Mouse (Mus musculus): Measurements from ENCODE around the gene Ppa2. TPM values are rescaled to one million over a fixed set of nuclear protein-coding genes. Genes with fewer than 3 reads are reported as not detected.

Ppa2 gene
- polyA plus RNA-seq, 1 experiment from 2014 or later = 91.1 TPM

DNA sequence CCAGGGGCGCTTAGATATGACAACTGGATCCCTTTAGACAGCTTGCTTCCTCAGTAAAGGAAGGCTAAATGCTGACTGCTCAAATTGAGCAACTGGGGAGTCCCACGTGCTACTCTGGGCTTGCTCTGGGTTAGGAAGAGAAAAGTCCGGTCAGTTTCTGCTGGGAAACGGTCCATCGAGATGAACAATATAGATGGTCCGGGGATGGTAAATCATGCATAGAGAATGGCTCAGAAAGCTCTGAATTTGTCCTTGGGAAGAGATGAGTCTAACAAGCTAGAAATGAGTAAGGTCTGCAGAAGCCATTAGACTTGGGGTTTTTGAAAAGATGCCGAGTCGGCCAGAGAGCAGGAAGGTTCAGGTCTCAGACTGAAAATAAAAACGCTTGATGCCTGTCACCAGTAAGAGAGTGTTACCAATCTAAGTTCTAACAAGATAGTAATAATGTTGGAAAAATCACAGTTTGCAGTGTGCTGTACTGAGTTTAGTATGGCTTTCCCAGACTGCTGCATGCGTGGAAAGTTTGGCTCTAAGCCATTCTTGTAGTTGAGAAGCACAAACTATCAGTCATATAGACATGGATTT lies 80.0 kb downstream of the Ppa2 start:
- no peak for ATAC-seq (ENCODE audit: low read depth)
- Histone ChIP-seq H3K9me3 (ENCODE audit: control insufficient read depth, low read length) (no peaks in the 10 kb centered on the region), H3K27ac (ENCODE audit: low read depth, low read length) (no peak overlapping the region), H3K36me3 (ENCODE audit: control insufficient read depth, insufficient read depth, low read length) (no peaks in the 10 kb centered on the region), H3K4me3 (ENCODE audit: low read depth, low read length) (no peak overlapping the region), H3K4me1 (ENCODE audit: control insufficient read depth, insufficient read depth, low read length) (no peaks in the 10 kb centered on the region), H3K9ac (replicated peaks; ENCODE audit: low read depth, low read length) (no peak overlapping the region), H3K27me3 (ENCODE audit: control insufficient read depth, insufficient read depth, low read length) (no peaks in the 10 kb centered on the region), H3K4me2 (ENCODE audit: low read depth, low read length) (no peak overlapping the region)
- WGBS = 91% methylated on average over 10 of the region's 10 CpGs

DNA sequence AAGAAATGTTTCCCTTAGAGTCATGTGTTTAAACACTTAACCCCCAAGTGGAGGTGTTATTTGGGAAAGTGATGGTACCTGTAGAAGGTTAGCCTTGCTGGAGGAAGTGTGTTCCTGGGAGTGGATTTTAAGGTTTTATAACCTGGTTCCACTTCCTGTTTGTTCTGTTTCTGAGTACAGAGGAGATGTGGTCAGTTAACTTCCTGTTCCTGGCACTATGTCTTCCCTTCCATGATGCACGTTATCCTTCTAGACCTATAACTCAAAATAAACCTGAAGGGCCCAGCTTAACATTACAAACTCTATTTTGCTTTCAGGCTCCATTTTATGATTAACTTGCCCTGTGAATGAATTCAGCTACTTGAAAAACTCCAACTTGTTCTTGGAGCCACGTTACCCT lies 84.6 kb downstream of the Ppa2 start:
- Histone ChIP-seq H3K36me3 (ENCODE audit: control insufficient read depth, insufficient read depth, low read length) (no peaks in the 10 kb centered on the region), H3K4me1 (ENCODE audit: control insufficient read depth, insufficient read depth, low read length) (no peaks in the 10 kb centered on the region), H3K27me3 (ENCODE audit: control insufficient read depth, insufficient read depth, low read length) (no peaks in the 10 kb centered on the region), H3K9ac (replicated peaks; ENCODE audit: low read depth, low read length) (no peak overlapping the region), H3K27ac (ENCODE audit: low read depth, low read length) (no peak overlapping the region), H3K4me2 (ENCODE audit: low read depth, low read length) (no peak overlapping the region), H3K4me3 (ENCODE audit: low read depth, low read length) (no peak overlapping the region), H3K9me3 (ENCODE audit: control insufficient read depth, low read length) (no peaks in the 10 kb centered on the region)
- ATAC-seq (ENCODE audit: low read depth) = no peak
- WGBS = 81% methylated on average over 2 of the region's 2 CpGs

DNA sequence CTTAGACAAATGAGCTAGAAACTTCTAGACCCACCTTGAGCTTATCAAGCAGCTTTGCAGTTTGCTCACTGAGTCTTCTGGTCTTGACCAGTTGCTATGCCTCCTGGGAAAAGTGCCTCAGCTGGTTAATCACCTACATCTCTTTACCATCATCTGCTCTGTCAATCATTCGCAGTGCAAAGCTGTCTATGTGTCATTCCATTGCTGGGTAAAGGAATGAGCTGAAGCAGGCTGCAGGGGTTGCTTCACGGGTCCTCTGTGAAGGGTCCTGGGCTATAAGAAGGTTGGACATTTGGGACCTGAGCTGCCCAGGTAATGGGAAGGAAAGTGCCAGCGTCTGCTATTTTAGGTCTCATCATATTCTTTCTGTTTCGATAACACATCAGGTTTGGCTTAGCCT lies 93.9 kb downstream of the Ppa2 start:
- Histone ChIP-seq H3K36me3 (ENCODE audit: control insufficient read depth, insufficient read depth, low read length) (no peaks in the 10 kb centered on the region), H3K27ac (ENCODE audit: low read depth, low read length) (no peak overlapping the region), H3K9ac (replicated peaks; ENCODE audit: low read depth, low read length) (no peak overlapping the region), H3K4me3 (ENCODE audit: low read depth, low read length) (no peak overlapping the region), H3K27me3 (ENCODE audit: control insufficient read depth, insufficient read depth, low read length) (no peaks in the 10 kb centered on the region), H3K4me2 (ENCODE audit: low read depth, low read length) (no peak overlapping the region), H3K9me3 (ENCODE audit: control insufficient read depth, low read length) (no peaks in the 10 kb centered on the region), H3K4me1 (ENCODE audit: control insufficient read depth, insufficient read depth, low read length) (no peaks in the 10 kb centered on the region)
- no peak for ATAC-seq (ENCODE audit: low read depth)
- WGBS = 87% methylated on average over 4 of the region's 4 CpGs

DNA sequence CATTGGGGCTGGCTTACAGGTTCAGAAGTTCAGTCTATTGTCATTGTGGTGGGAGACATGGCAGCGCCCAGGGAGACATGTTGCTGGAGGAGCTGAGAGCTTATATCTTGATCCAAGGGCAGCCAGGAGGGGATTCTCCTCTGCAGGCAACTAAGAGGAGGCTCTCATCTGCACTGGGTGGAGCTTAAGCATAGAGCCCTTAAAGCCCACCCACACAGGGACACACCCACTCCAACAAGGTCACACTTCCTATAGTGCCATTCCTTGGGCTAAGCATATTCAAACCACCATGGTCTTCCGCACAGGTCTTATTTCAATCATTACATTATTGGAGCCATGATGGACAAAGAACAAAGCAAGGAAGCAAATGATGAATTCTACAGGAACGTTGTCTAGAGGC lies 95.7 kb downstream of the Ppa2 start:
- no peak overlapping the region for H3K4me3 ChIP-seq (ENCODE audit: low read depth, low read length)
- no peak overlapping the region for H3K4me2 ChIP-seq (ENCODE audit: low read depth, low read length)
- no peaks in the 10 kb centered on the region for H3K36me3 ChIP-seq (ENCODE audit: control insufficient read depth, insufficient read depth, low read length)
- H3K9me3 ChIP-seq (ENCODE audit: control insufficient read depth, low read length) = no peaks in the 10 kb centered on the region
- H3K27ac ChIP-seq (ENCODE audit: low read depth, low read length) = no peak overlapping the region
- WGBS = 87% methylated on average over 3 of the region's 3 CpGs
- ATAC-seq (ENCODE audit: low read depth) = no peak
- no peaks in the 10 kb centered on the region for H3K27me3 ChIP-seq (ENCODE audit: control insufficient read depth, insufficient read depth, low read length)
- no peaks in the 10 kb centered on the region for H3K4me1 ChIP-seq (ENCODE audit: control insufficient read depth, insufficient read depth, low read length)
- no peak overlapping the region for H3K9ac ChIP-seq (replicated peaks; ENCODE audit: low read depth, low read length)

DNA sequence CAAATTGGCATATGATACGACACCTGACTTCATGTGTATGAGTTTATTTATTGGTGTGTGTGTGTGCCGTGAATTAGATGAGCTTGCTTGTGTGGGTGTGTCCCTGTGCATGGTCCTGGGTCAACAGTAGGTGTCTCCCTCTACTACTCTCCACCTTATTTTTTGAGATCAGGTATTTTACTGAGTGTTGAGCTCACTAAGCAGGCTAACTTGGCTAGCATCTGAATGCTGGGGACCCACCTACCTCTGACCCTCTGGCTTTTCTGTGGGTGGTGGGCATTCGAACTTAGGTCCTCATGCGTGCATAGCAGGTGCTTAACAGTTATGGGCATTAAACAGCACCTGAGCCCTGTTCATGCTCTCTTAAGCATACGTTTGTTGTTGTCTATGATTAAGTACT lies 96.3 kb downstream of the Ppa2 start:
- WGBS = 88% methylated on average over 5 of the region's 5 CpGs
- H3K9ac ChIP-seq (replicated peaks; ENCODE audit: low read depth, low read length) = no peak overlapping the region
- no peak for ATAC-seq (ENCODE audit: low read depth)
- no peaks in the 10 kb centered on the region for H3K4me1 ChIP-seq (ENCODE audit: control insufficient read depth, insufficient read depth, low read length)
- H3K27ac ChIP-seq (ENCODE audit: low read depth, low read length) = no peak overlapping the region
- no peak overlapping the region for H3K4me3 ChIP-seq (ENCODE audit: low read depth, low read length)
- H3K27me3 ChIP-seq (ENCODE audit: control insufficient read depth, insufficient read depth, low read length) = no peaks in the 10 kb centered on the region
- H3K36me3 ChIP-seq (ENCODE audit: control insufficient read depth, insufficient read depth, low read length) = no peaks in the 10 kb centered on the region
- H3K9me3 ChIP-seq (ENCODE audit: control insufficient read depth, low read length) = no peaks in the 10 kb centered on the region
- no peak overlapping the region for H3K4me2 ChIP-seq (ENCODE audit: low read depth, low read length)

DNA sequence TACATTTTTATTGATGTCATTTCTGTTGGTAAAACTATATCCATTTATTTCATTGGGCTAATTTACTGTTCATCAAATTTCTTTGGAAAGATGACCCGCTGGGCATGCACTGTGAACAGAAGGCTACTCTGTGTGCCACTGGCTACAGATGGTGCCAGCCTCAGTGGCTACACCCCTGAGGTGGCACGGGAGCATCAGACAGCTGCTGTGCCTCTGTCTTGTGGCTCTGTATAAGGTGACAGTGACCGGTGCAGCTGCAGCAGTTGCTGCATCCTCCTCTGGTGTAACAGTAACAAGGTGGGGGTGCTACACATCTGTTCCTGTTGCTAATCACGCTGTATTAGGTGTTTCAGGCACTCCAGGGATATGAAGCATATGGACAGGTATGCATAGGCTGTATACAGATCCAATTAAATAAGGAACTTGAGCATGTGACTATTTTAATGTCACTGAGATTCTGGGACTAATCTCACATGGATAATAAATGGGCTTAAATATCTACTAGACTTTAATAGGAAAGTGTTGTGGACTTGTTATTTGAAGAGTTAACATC lies 101.3 kb downstream of the Ppa2 start:
- H3K36me3 ChIP-seq (ENCODE audit: control insufficient read depth, insufficient read depth, low read length) = no peaks in the 10 kb centered on the region
- peak; percentile 65; the same call in 1 of the 2 replicates for ATAC-seq (ENCODE audit: low read depth)
- H3K4me1 ChIP-seq (ENCODE audit: control insufficient read depth, insufficient read depth, low read length) = no peaks in the 10 kb centered on the region
- H3K4me2 ChIP-seq (ENCODE audit: low read depth, low read length) = no peak overlapping the region
- no peaks in the 10 kb centered on the region for H3K9me3 ChIP-seq (ENCODE audit: control insufficient read depth, low read length)
- no peak overlapping the region for H3K27ac ChIP-seq (ENCODE audit: low read depth, low read length)
- H3K4me3 ChIP-seq (ENCODE audit: low read depth, low read length) = no peak overlapping the region
- no peaks in the 10 kb centered on the region for H3K27me3 ChIP-seq (ENCODE audit: control insufficient read depth, insufficient read depth, low read length)
- WGBS = 74% methylated on average over 4 of the region's 4 CpGs
- no peak overlapping the region for H3K9ac ChIP-seq (replicated peaks; ENCODE audit: low read depth, low read length)

DNA sequence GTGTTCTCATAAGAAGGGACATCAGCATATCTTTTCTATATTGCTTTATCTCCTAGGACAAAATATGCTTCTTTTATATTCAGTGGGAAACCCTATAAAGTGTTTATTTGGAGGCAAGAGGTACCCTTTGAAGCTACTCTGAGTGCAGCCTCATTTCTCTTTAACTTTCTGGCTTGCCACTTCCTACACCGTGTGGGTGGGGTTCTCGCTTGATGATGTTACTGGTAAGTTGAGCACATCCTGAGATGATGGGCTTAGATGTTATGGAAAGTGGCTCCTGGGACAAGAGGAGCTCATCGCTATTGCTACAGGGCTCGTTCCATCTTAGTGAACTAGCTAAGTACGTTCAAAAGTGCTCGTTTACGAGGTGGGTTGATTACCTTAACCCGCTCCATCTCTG lies 101.9 kb downstream of the Ppa2 start:
- H3K9me3 ChIP-seq (ENCODE audit: control insufficient read depth, low read length) = no peaks in the 10 kb centered on the region
- WGBS = 73% methylated on average over 8 of the region's 8 CpGs
- no peak overlapping the region for H3K4me3 ChIP-seq (ENCODE audit: low read depth, low read length)
- no peak overlapping the region for H3K27ac ChIP-seq (ENCODE audit: low read depth, low read length)
- H3K27me3 ChIP-seq (ENCODE audit: control insufficient read depth, insufficient read depth, low read length) = no peaks in the 10 kb centered on the region
- no peaks in the 10 kb centered on the region for H3K36me3 ChIP-seq (ENCODE audit: control insufficient read depth, insufficient read depth, low read length)
- no peaks in the 10 kb centered on the region for H3K4me1 ChIP-seq (ENCODE audit: control insufficient read depth, insufficient read depth, low read length)
- ATAC-seq (ENCODE audit: low read depth) = no peak
- no peak overlapping the region for H3K4me2 ChIP-seq (ENCODE audit: low read depth, low read length)
- no peak overlapping the region for H3K9ac ChIP-seq (replicated peaks; ENCODE audit: low read depth, low read length)

DNA sequence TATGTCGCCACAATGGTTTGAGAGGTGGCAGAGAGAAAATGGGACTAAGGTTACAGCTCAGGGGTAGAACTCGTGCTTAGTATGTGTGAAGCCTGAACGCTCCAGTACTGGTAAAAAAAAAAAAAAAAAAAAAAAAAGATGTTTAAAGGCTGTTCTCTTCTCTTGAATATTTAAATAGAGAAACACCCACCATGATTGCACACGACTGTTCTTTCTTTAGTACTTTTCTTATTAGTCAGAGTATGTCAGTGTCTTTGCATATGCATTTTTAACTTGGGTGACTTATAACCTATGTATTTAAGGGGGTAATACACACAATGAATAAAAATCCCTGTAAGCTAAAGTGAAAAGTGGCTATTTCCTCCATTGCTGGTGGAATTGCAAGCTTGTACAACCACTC lies 104.8 kb downstream of the Ppa2 start:
- Histone ChIP-seq H3K4me2 (ENCODE audit: low read depth, low read length) (no peak overlapping the region), H3K36me3 (ENCODE audit: control insufficient read depth, insufficient read depth, low read length) (no peaks in the 10 kb centered on the region), H3K27ac (ENCODE audit: low read depth, low read length) (no peak overlapping the region), H3K4me1 (ENCODE audit: control insufficient read depth, insufficient read depth, low read length) (no peaks in the 10 kb centered on the region), H3K9ac (replicated peaks; ENCODE audit: low read depth, low read length) (no peak overlapping the region), H3K9me3 (ENCODE audit: control insufficient read depth, low read length) (no peaks in the 10 kb centered on the region), H3K27me3 (ENCODE audit: control insufficient read depth, insufficient read depth, low read length) (no peaks in the 10 kb centered on the region), H3K4me3 (ENCODE audit: low read depth, low read length) (no peak overlapping the region)
- 90% methylated on average over 4 of the region's 4 CpGs for WGBS
- no peak for ATAC-seq (ENCODE audit: low read depth)

DNA sequence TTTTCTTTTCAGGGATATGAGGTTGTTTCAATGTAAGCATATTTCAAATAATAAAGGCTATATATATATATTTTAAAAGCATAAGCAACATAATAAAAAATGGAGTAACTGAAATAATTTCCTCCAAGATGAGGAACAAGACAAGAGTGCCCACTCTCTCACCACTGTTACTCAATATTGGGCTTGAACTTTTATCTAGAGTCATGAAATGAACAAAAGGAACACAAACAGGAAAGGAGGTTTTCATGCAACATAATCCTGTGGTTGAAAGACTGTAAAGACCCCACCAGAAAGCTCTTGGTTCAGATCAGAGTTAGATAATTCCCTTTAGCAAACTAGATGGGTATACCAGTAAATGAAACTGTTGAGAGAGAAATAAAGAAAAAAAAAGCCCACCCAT lies 113.2 kb downstream of the Ppa2 start:
- H3K27ac ChIP-seq (ENCODE audit: low read depth, low read length) = no peak overlapping the region
- H3K9ac ChIP-seq (replicated peaks; ENCODE audit: low read depth, low read length) = no peak overlapping the region
- no peaks in the 10 kb centered on the region for H3K27me3 ChIP-seq (ENCODE audit: control insufficient read depth, insufficient read depth, low read length)
- no peak overlapping the region for H3K4me3 ChIP-seq (ENCODE audit: low read depth, low read length)
- no peak overlapping the region for H3K4me2 ChIP-seq (ENCODE audit: low read depth, low read length)
- H3K4me1 ChIP-seq (ENCODE audit: control insufficient read depth, insufficient read depth, low read length) = no peaks in the 10 kb centered on the region
- ATAC-seq (ENCODE audit: low read depth) = no peak
- no peaks in the 10 kb centered on the region for H3K36me3 ChIP-seq (ENCODE audit: control insufficient read depth, insufficient read depth, low read length)
- H3K9me3 ChIP-seq (ENCODE audit: control insufficient read depth, low read length) = no peaks in the 10 kb centered on the region
